Mouse (Mus musculus) cerebellum, adult 2 months (tissue): ENCODE results near the gene Kcnip4. TPM values are rescaled to one million over a fixed set of nuclear protein-coding genes. Genes with fewer than 3 reads are reported as not detected.

Source experiments
- DNase-seq, 2 experiments: peaks; one replicate each; pipeline ENCODE4 v3.0.0; 2021
- H3K27ac ChIP-seq: fragments of 200-500 bp; 2 replicates; pipeline ENCODE4 v1.5.1; 2012; ENCODE audit warnings: low read length, control low read depth, inconsistent platforms; ENCODE audit not compliant: insufficient read depth
- H3K27me3 ChIP-seq: fragments of 200-500 bp; 2 replicates; pipeline ENCODE4 v1.6.1; 2012; ENCODE audit warnings: inconsistent platforms, mild to moderate bottlenecking, low read length, moderate library complexity; ENCODE audit not compliant: control insufficient read depth, insufficient read depth
- H3K4me1 ChIP-seq: fragments of 200-500 bp; 2 replicates; pipeline ENCODE4 v1.6.1; 2011; ENCODE audit warnings: low read length; ENCODE audit not compliant: control insufficient read depth, insufficient read depth
- H3K4me3 ChIP-seq: fragments of 200-500 bp; replicated peaks from 2 replicates; pipeline ENCODE3; 2011; ENCODE audit warnings: mild to moderate bottlenecking, low read depth, low read length, control low read depth; ENCODE audit not compliant: insufficient read depth
- CTCF ChIP-seq: fragments of 200-500 bp; IDR thresholded peaks from 2 replicates; pipeline ENCODE4 v1.5.1; 2011; ENCODE audit warnings: low read depth, mild to moderate bottlenecking, control low read depth, low read length, moderate library complexity, borderline replicate concordance; ENCODE audit not compliant: insufficient read depth
- POLR2A ChIP-seq: fragments of 200-500 bp; IDR thresholded peaks from 2 replicates; pipeline ENCODE4 v1.6.1; 2011; ENCODE audit warnings: low read length, control low read depth, borderline replicate concordance; ENCODE audit not compliant: insufficient read depth
- WGBS: fragments of 180-500 bp; shearing (Covaris S2); methylation state at CpG from one replicate; pipeline ENCODE4 v1.1.7; 2018; 5-methylcytosine and 5-hydroxymethylcytosine counted together
- polyA plus RNA-seq: library from polyadenylated mRNA; depleted of rRNA; stranded (reverse); fragments of >200 nt; gene quantifications from 2 replicates; pipeline ENCODE4 v1.2.3, GENCODE M21; 2012

Gene Kcnip4
- polyA plus RNA-seq, 1 experiment: 93.6 TPM

- WGBS: 87% methylated on average over 3 of the region's 3 CpGs
- TF ChIP-seq CTCF (no peak), POLR2A (no peak)
- no peak for DNase-seq
- H3K4me3 ChIP-seq: no peak overlapping the region
- H3K27me3 ChIP-seq: no peaks in the 10 kb centered on the region
- no peaks in the 10 kb centered on the region for H3K4me1 ChIP-seq
- H3K27ac ChIP-seq: no peak overlapping the region
Observed at GRCm38 (mm10) chr5:48662504-48662903, 862.2 kb downstream of the Kcnip4 start.

- H3K4me1 ChIP-seq: no peaks in the 10 kb centered on the region
- no peak for TF ChIP-seq POLR2A
- no peak for TF ChIP-seq CTCF
- no peak for DNase-seq
- no peak overlapping the region for H3K4me3 ChIP-seq
- WGBS: 91% methylated on average over 3 of the region's 3 CpGs
- no peaks in the 10 kb centered on the region for H3K27me3 ChIP-seq
- no peak overlapping the region for H3K27ac ChIP-seq
Observed at GRCm38 (mm10) chr5:48659975-48660374, 864.7 kb downstream of the Kcnip4 start.

GRCm38 (mm10) chr5:48650496-48650895 lies 874.2 kb downstream of the Kcnip4 start:
- 74% methylated on average over 4 of the region's 4 CpGs for WGBS
- Histone ChIP-seq H3K27ac (no peak overlapping the region), H3K4me1 (no peaks in the 10 kb centered on the region), H3K4me3 (no peak overlapping the region), H3K27me3 (no peaks in the 10 kb centered on the region)
- TF ChIP-seq POLR2A (no peak), CTCF (no peak)
- DNase-seq: no peak

- Histone ChIP-seq H3K4me1 (no peaks in the 10 kb centered on the region), H3K27me3 (no peaks in the 10 kb centered on the region), H3K27ac (no peak overlapping the region), H3K4me3 (no peak overlapping the region)
- WGBS: 88% methylated on average over 6 of the region's 6 CpGs
- DNase-seq: no peak
- TF ChIP-seq POLR2A: no peak
- TF ChIP-seq CTCF: no peak
Observed at GRCm38 (mm10) chr5:48636675-48637074, 888.0 kb downstream of the Kcnip4 start.

GRCm38 (mm10) chr5:48633631-48634030 lies 891.1 kb downstream of the Kcnip4 start:
- no peak for DNase-seq
- WGBS: 90% methylated on average over 3 of the region's 3 CpGs
- no peaks in the 10 kb centered on the region for H3K4me1 ChIP-seq
- H3K27me3 ChIP-seq: no peaks in the 10 kb centered on the region
- no peak overlapping the region for H3K4me3 ChIP-seq
- H3K27ac ChIP-seq: no peak overlapping the region
- TF ChIP-seq POLR2A (no peak), CTCF (no peak)

- H3K27ac ChIP-seq: no peak overlapping the region
- no peak for TF ChIP-seq CTCF
- TF ChIP-seq POLR2A: no peak
- no peak for DNase-seq
- no peaks in the 10 kb centered on the region for H3K4me1 ChIP-seq
- H3K27me3 ChIP-seq: no peaks in the 10 kb centered on the region
- 79% methylated on average over 7 of the region's 7 CpGs for WGBS
- H3K4me3 ChIP-seq: no peak overlapping the region
Observed at GRCm38 (mm10) chr5:48623370-48623769, 901.3 kb downstream of the Kcnip4 start.

- TF ChIP-seq CTCF (no peak), POLR2A (no peak)
- WGBS: 52% methylated on average over 5 of the region's 5 CpGs
- peak; percentile 47 to 71 for DNase-seq
- Histone ChIP-seq H3K4me3 (no peak overlapping the region), H3K27ac (no peak overlapping the region), H3K27me3 (no peaks in the 10 kb centered on the region), H3K4me1 (peaks cover 7% of the 10 kb centered on the region; the same call in 1 of the 2 replicates)
Observed at GRCm38 (mm10) chr5:48606916-48607315, 917.8 kb downstream of the Kcnip4 start.

- Histone ChIP-seq H3K27me3 (no peaks in the 10 kb centered on the region), H3K4me3 (no peak overlapping the region), H3K4me1 (peaks cover 7% of the 10 kb centered on the region; the same call in 1 of the 2 replicates), H3K27ac (peak overlapping the region; percentile 6; the same call in 1 of the 2 replicates)
- WGBS: 21% methylated on average over 9 of the region's 9 CpGs
- DNase-seq: peak; percentile 56 to 75
- no peak for TF ChIP-seq POLR2A
- TF ChIP-seq CTCF: no peak
Observed at GRCm38 (mm10) chr5:48606281-48606680, 918.4 kb downstream of the Kcnip4 start.
